Mouse (Mus musculus) gastrocnemius, adult 8-10 months (tissue): ENCODE measurements around the gene Mpg. TPM values are rescaled to one million over a fixed set of nuclear protein-coding genes. Genes with fewer than 3 reads are reported as not detected.

Experiments used
- DNase-seq, 2 experiments: peaks; one replicate each; pipeline ENCODE4 v3.0.0; 2022; ENCODE audit warnings: low spot score in 2 of 2
- total RNA-seq, 4 experiments: library from RNA; stranded (reverse); gene quantifications; 2 replicates each; pipeline ENCODE4 v1.2.4; 2022

Mpg gene
- total RNA-seq, 4 experiments from 2014 or later = 3.9 to 5.9 (median 4.8) TPM

DNA sequence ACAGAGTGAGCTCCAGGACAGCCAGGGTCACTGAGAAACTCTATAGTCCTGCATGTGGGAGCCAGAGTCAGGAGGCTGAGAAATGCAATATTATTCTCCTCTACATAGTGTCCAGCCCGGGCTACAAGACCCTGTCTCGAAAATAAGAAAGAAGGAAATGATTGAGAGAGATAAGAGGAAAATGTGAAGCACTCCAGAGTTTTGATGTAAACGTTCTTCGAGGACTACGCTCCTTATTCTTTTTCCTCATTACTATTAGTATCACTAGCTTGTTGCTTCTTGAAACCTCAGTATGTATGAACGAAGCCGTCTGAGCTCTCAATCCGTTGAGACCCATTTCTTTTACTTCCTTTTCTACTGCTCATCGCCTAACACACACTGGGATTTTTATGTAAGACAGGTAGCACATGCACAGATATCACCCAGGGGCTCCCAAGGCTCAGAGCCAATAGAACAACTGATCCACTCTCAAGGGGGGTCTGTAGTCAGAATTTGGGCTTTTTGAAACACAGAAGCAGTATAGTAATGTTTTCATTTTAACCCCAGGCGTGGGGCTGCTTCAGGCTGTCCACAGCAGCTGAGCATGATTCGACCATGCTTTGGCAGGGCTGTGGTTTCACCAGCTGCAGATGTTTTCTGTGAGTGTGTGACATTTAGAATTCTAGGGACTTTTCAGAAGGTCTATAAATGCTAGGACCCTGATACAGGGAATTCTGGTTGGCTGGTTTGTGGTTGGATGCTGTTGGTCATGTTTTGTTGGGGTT, 24.2 kb upstream of the Mpg start:
- no peak for DNase-seq

DNA sequence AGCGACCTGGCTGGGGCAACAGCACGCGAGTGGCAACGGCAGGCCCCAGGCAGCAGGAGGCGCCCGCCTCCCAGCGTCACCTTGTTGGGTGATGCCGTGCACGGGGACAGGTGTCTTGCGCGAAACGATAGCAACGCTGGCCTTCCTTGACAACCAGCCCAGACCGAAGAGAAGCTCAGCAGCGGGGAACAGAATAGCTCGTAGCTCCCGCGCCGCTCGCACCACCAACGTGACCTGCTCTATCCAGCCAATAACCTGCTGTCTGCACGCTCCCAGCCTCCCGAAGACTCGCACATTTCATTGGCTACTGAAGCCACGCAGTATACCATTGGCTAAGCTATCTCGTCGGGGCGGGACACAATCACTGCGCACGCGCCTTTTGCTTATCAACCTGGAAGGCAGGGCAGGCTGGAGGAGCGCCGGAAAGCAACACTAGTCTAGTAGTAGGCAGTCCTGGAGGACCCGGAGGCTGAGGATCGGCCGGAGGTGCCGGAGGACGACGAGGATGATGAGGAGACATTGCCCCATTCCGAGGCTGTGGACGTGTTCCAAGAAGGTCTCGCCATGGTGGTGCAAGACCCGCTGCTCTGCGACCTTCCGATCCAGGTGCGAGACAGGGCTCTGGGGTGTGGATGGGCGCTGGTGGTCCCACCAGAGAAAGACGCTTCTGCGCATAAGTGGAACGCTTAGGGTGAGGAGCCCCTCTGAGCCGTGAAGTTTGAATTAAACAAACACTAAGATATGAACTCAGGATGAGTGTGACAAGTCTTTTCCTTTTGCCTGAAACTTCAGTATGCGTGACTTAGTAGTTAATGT, 21.0 kb upstream of the Mpg start, which contains the start of gene Snrnp25:
Gene Snrnp25 (plus strand): TSS at position 358 of the 816 bp plus-strand sequence.
- peak; percentile 92 to 96 for DNase-seq

DNA sequence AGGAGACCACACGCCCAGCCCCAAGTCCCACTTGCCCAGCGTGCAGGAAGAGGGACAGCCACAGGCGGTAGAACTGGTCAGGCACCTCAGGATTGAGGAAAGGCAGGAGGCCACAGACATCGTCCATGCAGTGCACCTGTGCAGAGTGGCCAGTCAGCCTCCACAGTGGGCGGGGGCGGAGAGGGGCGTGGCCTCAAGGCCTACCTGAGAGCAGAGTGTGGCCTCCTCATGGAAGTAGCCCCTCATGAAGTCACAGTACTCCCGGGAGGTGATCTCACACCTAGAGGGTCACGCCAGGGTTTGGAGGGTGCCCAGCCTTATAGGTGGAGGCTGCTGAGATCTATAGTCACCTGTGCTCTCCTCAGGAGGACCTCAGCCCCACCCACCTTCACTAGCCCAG, 15.7 kb upstream of the Mpg start:
- no peak for DNase-seq

DNA sequence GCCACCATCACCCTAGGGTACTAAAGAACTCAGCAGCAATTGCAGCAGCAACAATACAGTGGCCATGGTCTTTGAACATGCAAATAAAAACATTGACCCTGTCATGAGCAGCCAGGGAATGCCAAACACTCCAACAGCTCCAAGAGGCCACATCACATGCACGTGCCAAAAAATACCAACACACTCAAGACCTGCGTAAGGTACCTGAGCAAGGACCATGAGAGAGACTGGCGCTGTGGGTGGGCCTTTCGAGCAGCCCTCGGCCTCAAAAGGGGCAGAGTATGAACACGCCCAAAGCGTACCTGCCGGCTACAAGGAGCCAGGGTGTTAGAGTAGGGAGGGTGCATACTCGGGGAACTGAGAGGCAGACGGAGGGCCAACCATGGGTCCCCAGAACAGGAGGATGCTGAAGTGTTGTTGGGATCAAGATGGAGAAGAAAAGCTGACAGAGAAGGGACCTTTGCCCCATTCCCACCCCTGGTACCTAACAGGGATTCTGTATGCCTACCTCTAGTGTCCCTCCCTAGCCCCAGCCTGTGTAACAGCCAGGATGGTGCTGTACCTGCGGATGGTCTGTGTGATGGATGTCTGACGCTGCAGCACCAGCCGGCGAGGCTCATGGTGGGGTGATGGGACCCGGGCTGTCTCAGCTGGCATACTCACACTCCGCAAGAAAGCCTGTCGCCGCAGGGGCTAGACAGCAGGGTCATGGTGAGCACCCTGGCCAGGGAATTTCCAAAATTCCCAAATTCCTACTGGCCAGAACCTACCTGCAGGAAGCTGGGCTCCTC, 10.7 kb upstream of the Mpg start:
- no peak for DNase-seq

DNA sequence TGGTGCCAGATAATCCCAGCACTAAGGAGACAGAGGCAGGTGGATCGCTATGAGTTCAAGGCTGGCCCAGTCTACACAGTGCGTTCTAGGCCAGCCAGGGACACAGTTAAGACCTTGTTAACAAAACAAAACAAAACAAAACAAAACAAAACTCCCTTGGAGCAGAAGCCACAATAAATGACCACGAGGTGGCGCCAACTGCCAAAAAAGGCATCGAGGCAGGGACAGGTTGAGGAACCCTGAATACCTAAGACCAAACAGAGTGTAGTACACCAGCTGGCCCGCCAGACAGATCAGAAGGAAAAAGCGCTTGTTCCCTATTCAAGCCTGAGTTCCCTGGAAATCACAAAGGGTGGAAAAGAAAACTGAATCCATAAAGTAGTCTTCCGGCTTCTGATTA, 9.5 kb upstream of the Mpg start:
- DNase-seq = peak in 1 of 2 experiments; percentile 50

DNA sequence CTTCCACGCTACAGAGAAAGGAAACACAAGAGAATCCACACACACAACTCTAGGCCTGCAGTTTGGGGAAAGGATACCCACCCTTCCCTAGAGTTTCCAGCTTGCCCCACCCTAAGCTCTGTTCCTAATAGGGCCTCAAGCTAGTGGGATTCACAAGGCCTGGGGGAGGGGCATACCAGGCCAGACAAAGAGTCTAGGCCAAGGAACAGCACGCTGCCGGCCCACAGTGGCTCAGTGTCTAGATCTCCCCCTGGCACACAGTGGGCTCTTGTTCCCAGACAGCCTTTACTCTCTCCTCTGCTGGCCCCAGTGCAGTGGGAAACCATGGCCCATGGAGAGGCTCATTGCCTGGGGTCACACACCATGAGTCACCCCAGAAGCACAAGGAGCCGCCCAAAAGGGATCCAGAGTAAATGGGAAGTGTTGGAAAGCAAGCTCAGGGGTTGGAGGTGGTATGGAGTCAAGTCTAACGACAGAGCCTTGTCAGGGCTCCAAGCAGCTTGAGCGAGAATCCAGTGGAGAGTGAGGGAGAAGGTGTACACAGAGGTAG, 7.7 kb upstream of the Mpg start:
- DNase-seq = no peak

DNA sequence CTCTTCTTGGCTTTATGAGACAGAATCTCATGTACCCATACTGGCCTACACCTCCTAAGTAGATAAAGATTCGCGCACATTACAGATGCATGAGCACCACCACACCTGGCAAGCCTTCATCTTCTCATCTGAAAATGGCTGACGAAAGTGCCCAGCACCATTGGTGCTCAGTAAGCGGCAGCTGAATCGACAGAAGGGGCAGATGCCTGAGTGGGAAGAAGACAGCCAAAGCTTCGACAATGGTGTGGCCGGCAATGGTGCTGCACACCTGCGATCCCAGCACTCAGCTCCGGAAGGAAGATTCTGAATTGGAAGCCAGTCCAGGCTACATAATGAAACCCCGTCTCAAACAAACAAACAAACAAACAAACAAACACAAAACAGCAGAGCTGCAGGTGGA, 7.0 kb upstream of the Mpg start:
- no peak for DNase-seq

DNA sequence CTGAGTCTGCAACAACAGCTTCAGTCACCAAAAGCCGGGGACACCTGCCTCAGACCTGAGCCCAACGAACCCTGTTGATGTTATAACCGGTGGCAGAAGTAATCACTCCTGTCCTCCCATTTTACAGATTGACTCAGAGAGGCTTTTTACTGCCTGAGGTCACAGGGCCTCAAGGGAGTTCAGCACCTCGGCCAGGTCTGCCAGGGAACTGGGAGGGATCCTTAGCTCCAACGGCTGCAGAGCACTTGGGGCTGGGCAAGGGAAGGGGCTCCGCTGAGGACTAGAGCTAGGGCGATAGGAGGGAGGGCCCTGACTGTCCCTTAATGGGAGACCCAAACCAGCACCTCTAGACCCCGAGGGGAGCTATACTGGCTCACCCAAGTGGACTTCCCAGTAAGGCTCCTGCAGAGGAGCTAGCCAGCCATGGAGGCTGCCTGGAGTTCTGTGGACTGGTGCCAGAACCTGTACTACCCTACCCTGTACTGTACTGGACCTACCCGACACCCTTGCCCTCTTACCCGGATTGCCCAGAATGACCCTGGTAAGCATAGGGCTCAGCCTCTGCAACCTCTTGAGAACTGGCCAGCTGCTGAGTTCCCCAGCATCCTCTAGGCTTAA, 5.6 kb upstream of the Mpg start:
- DNase-seq = no peak

DNA sequence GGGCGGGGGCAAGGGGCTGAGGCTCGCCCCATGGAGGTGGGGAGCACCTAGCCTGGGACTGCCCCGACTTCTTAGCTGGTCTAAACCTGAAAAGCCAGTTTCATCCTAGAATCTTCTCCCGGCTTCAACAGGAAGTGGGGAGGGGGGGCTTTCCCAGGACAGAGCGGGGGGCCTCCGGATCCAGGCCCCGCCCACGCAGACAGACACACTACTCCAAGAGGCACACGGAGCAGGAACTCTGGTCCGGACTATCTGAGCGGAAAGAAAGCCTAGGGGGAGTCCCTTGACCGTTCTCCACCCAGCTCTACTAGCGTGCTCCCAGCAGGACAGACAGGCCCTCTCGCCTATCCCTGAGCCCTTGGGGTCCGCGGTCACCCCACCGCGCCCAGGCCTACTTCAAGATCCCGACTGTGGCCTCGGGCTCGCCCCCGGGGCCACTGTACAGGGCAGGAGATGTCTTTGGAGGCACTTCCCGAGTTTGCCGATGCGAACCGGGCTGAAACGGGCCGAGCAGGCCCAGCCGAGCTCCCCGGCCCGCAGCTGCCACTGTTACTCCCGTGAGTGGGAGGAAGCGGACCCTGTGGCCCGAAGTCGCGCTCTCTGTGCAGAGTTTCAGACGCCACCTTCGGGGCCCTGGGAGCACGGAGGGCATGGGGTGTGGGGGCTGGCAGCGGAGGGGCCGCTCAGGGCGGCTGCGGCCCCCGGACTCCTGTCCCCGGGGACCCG, 4.9 kb upstream of the Mpg start:
- peak; percentile 45 to 59 for DNase-seq

DNA sequence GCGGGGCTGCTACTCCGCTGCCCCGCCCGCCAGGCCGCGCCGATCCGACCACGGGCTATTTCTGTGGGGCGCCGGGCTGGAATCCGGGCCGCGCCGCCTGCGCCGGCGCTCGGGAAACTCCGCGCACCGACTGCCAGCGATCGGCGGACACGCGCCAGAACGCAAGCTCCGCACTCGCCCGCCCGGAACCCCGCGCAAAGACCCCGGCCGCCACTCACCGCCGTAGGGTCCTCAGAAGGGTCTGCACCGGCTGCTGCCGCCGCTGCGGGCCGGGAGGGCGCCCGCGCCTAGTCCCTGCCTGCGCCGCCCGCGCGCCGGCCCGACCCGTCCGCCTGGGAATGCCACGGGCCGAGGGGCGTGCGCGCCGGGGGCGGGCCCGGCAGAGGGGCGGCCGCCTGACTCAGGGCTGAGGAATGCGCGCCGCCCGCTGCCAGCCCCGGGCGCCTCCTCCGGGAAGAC, 4.3 kb upstream of the Mpg start, which contains the start of gene Rhbdf1:
Gene Rhbdf1 (minus strand): TSS at position 350 of the 459 bp plus-strand sequence.
- DNase-seq = peak; percentile 51 to 54

DNA sequence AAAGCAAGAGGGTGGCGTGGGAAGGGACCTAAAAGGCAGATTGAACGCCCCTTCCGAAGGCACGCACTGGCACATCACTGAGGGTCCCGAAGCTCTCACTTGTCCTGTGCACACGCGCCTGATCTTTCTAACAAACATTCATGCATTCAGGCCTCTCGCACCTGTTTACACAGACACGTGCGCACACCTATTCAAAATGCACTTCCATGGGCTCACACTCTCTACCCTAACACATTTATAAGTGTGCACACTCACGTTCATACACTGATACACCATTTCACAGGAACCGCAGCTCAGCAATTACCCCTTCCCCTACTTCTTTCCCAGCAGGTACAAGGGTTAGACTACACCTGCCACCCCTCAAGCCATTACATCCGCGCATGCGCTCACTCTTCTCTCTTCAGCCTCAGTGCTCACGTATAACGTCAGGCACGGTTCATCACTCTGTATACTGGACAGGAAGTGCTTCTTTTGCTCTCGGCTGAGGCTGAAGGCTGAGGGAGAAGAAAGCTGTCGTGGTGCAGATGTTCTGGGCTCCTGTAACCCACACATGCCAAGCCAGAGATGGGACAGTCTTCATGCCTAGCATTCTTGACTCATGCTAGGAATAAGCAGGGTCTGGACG, 3.6 kb upstream of the Mpg start:
- no peak for DNase-seq

DNA sequence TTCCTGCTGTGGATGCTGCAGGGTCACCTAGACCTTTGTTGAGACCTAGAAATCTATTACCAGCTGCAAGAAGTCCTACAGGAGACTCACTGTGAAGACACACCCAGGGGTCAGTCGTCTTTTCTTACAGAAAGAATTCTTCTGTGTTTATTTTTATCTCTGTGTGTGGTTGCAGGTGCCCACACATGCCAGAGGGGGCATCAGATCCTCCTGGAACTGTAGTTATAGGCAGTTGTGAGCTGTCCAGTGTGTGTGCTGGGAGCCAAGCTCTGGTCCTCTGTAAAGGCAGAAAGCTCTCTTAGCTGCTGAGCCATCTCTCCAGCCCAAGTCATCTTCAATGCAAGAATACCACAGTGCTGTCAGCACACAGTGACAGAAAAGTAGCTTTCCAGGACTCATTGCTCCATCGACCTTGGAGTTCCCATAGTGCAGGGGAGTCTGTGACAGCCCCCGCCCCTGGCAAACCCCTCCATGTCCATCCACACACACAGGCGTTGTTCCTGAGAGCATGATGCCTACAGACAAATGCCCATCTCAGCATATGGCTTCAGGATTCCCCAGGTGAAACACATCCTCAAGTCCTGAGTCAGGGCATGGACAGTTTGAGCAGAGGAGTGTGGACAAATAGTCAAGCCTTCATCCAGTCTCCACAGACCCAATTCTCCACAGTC, 2.9 kb upstream of the Mpg start:
- DNase-seq = no peak

DNA sequence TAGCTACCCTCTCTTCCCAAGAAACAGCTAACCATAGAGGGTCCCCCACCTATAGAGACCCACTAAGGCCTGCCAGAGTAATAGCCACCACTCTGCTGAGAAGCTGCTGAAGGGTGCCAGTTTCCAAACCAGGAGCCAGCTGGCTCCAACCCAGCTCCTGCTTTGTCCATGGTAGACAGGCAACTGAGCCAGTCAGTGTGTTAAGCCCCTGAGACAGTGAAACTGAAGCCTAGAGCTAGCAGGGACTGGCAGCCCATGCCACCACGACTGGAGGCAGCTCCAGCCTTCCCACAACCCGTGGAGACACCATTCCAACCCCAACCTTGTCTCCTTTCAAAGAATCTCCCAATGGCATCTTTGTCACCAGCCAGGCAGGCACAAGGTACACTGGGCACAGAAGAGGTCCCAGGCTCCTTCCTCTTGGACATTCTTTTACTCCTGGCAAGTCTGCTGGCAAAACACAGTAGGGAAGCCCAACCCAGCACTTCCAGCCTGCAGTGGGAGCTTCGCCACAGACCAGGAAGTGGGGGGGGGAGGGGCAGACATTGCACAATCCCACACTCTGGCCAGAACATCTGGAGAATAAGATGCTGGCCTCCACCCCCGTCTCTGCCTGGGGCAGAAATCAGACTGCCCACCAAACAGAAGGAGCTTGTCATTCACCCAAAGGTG, 1.7 kb upstream of the Mpg start:
- peak; percentile 82 to 85 for DNase-seq

DNA sequence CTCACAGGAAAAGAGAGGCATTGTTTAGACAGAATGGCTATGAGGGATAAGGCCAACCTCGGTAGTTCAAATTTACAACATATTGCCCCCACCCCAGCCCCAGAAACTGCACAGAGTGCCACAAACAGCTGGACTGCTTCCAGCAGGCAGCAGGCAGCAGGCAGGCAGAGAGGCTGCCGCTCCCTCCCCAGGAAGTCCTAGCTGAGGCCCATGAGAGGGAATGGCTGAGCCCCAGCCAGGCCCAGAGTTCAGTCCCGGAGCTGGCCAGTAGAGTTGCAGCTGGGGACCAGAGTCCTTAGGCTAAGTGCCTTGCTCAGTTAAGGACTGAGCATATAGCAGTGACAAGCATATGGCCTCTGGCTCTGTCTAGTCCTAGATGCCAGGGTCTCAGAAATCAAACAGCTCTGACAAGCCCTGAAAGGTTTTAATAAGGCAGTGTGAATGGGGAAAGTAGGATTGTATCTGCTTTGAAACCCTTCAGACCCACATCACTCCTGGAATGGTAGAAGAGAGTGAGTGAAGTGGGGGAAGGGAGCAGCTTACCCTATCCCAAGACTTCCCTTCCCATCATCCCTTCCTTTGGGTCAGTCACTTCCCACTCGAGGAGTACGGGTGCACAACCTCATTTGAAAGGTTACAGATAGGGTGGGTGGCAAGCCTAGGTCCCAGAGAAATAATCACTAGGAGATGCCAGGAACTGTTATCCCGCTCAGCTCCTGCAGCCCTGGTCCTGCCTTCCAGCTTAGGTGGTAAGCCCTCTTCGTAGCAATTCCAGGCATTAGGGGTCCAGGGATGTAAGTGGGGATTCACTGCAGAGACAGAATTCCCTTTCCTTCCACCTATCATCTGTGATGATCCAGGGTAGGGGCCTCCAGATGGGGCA, 842 bp upstream of the Mpg start:
- DNase-seq = peak in 1 of 2 experiments; percentile 41

DNA sequence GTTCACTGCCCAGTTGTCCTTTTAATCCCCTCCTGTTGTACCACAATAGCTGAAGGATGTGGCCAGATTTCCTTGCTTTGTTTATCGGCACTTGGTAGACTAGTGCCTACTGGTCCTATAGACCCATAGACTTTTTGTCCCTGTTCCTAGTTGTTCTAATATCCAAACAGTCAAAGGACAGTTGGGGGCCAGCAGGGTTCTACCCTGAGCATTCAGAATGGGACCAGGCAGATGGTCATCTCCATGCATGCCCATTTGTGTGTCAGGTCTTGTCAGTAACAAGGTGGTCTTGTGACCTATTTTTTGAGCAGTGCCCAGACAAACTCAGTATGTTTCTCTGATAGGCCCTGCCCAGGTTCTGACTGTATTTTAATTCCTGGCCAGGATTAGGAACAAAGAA, 736 bp downstream of the Mpg start:
- no peak for DNase-seq

DNA sequence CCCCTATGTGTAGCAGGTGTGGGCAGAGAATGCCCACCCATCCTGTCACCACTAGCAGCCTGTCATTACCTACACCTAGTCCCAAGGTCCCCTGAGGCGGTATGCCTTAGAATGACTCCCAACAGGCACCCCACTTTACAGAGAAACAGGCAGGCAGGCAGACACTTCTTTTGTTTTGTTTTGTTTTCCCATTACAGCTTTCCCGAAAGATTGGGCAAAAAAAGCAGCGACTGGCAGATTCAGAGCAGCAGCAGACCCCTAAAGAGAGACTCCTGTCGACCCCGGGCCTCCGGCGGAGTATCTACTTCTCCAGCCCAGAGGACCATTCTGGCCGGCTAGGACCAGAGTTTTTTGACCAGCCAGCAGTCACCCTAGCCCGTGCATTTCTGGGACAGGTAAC, 1.2 kb downstream of the Mpg start:
- DNase-seq = no peak

DNA sequence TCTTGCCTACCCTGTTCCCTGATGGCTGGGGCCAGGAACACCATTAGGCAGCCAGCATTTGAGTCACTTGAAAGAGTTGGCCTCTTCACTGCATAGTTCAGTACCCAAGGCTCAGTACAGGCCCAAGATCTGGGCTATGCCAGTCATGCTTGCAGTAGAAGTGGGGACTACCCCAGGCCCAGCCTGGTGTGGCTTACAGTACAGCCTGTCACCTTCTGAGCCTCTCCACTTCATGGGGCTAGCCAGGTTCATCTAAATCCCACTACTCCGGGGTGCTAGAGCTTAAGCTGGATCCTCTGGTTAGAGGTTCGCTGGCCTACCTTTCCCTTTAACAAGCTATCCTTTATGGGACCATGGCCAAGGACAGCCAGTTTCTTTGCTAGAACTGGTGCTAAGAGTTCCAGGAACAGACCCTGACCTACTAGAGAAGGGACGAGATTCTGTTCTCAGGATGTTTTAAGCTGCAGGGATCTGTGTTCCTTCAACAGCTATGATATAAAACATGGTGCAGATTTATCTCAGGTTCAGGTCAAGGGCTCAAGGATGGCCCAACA, 2.1 kb downstream of the Mpg start:
- DNase-seq = no peak
